Mouse (Mus musculus): Measurements from ENCODE around the gene Fetub. TPM values are rescaled to one million over a fixed set of nuclear protein-coding genes. Genes with fewer than 3 reads are reported as not detected.

Fetub gene
- total and polyA plus RNA-seq, 3 experiments: 0.42 to 15.8 (median 1.0) TPM

- H3K4me2 ChIP-seq (ENCODE audit: insufficient read depth, low read depth, poor library complexity, severe bottlenecking): no peak overlapping the region
- no peak overlapping the region for H3K27ac ChIP-seq (ENCODE audit: insufficient read depth, low read depth)
- no peak overlapping the region for H3K4me3 ChIP-seq (replicated peaks in 1 of 3; ENCODE audit: low read depth in 2 of 3, low read length in 2 of 3, poor library complexity in 1 of 3)
- peaks cover 0 to 21% of the 10 kb centered on the region in 2 experiments; a peak in 2 of 4 replicates for H3K4me1 ChIP-seq (ENCODE audit: control insufficient read depth in 1 of 2, insufficient read depth in 2 of 2)
- H3K79me2 ChIP-seq (replicated peaks; ENCODE audit: control insufficient read depth, extremely low read depth, insufficient read depth, poor library complexity, severe bottlenecking): no peaks in the 10 kb centered on the region
- H3K9me3 ChIP-seq (replicated peaks; ENCODE audit: low read length): no peaks in the 10 kb centered on the region
- H3K27me3 ChIP-seq (replicated peaks): no peaks in the 10 kb centered on the region
- H3K36me3 ChIP-seq (replicated peaks in 1 of 2; ENCODE audit: control insufficient read depth in 1 of 2, insufficient read depth in 1 of 2, low read length in 1 of 2): no peaks in the 10 kb centered on the region
- H3K9ac ChIP-seq (ENCODE audit: insufficient read depth, low read depth): no peak overlapping the region
- no peak for DNase-seq (ENCODE audit: extremely low read depth)
- in situ Hi-C loops (cut with MboI; ENCODE audit: low pct_ligation_motif_present, low pct_unique_long_range_greater_than_20kb, low sequenced_read_pairs): no loop called here
- TF ChIP-seq TCF12 (IDR thresholded peaks at IDR 0.05; ENCODE audit: low read depth, low read length) (no peak), CTCF (conservative IDR thresholded peaks at IDR 0.05 in 1 of 2, IDR thresholded peaks at IDR 0.05 in 1 of 2; ENCODE audit: low read depth in 2 of 2, low read length in 2 of 2) (no peak), RAD21 (IDR thresholded peaks at IDR 0.05; ENCODE audit: low read depth, low read length) (no peak), MEF2A (IDR thresholded peaks at IDR 0.05; ENCODE audit: borderline replicate concordance, low read depth, low read length) (no peak), KAT2A (IDR thresholded peaks at IDR 0.05; ENCODE audit: insufficient replicate concordance, low read length) (no peak), EP300 (IDR thresholded peaks at IDR 0.05; ENCODE audit: low read length) (no peak), MYC (IDR thresholded peaks at IDR 0.05; ENCODE audit: low read depth, low read length) (no peak), ETS1 (conservative IDR thresholded peaks at IDR 0.05; ENCODE audit: low read depth, low read length) (no peak), ZC3H11A (IDR thresholded peaks at IDR 0.05; ENCODE audit: low read depth, low read length) (no peak), POLR2A (IDR thresholded peaks at IDR 0.05; ENCODE audit: low read depth, low read length) (no peak), JUN (IDR thresholded peaks at IDR 0.05; ENCODE audit: insufficient read depth, low read depth, low read length) (no peak)
- dilution Hi-C loops (cut with MboI; ENCODE audit: extremely low pct_ligation_motif_present, extremely low pct_unique_long_range_greater_than_20kb, low sequenced_read_pairs): no loop called here
These were observed 4.3 kb downstream of the Fetub start for GRCm38 (mm10) chr16:22922433-22922832.

GRCm38 (mm10) chr16:22929575-22929974, 11.4 kb downstream of the Fetub start:
- Histone ChIP-seq H3K4me2 (ENCODE audit: insufficient read depth, low read depth, poor library complexity, severe bottlenecking) (no peak overlapping the region), H3K27ac (ENCODE audit: insufficient read depth, low read depth) (no peak overlapping the region), H3K9ac (ENCODE audit: insufficient read depth, low read depth) (no peak overlapping the region), H3K9me3 (replicated peaks; ENCODE audit: low read length) (no peaks in the 10 kb centered on the region), H3K36me3 (replicated peaks in 1 of 2; ENCODE audit: control insufficient read depth in 1 of 2, insufficient read depth in 1 of 2, low read length in 1 of 2) (peaks cover 0 to 4% of the 10 kb centered on the region in 2 experiments), H3K4me1 (ENCODE audit: control insufficient read depth in 1 of 2, insufficient read depth in 2 of 2) (no peaks in the 10 kb centered on the region), H3K79me2 (replicated peaks; ENCODE audit: control insufficient read depth, extremely low read depth, insufficient read depth, poor library complexity, severe bottlenecking) (no peaks in the 10 kb centered on the region), H3K27me3 (replicated peaks) (no peaks in the 10 kb centered on the region), H3K4me3 (replicated peaks in 1 of 3; ENCODE audit: low read depth in 2 of 3, low read length in 2 of 3, poor library complexity in 1 of 3) (no peak overlapping the region)
- dilution Hi-C loops (cut with MboI; ENCODE audit: extremely low pct_ligation_motif_present, extremely low pct_unique_long_range_greater_than_20kb, low sequenced_read_pairs): no loop called here
- TF ChIP-seq BHLHE40 (IDR thresholded peaks at IDR 0.05; ENCODE audit: low read depth, low read length): no peak
- TF ChIP-seq IRF4 (IDR thresholded peaks at IDR 0.05; ENCODE audit: low read depth, low read length): no peak
- in situ Hi-C loops (cut with MboI; ENCODE audit: low pct_ligation_motif_present, low pct_unique_long_range_greater_than_20kb, low sequenced_read_pairs): no loop called here
- no peak for DNase-seq (ENCODE audit: extremely low read depth)

- Histone ChIP-seq H3K36me3 (replicated peaks in 1 of 2; ENCODE audit: control insufficient read depth in 1 of 2, insufficient read depth in 1 of 2, low read length in 1 of 2) (peaks cover 0 to 5% of the 10 kb centered on the region in 2 experiments), H3K4me3 (replicated peaks in 1 of 3; ENCODE audit: low read depth in 2 of 3, low read length in 2 of 3, poor library complexity in 1 of 3) (no peak overlapping the region), H3K27ac (ENCODE audit: insufficient read depth, low read depth) (no peak overlapping the region), H3K4me2 (ENCODE audit: insufficient read depth, low read depth, poor library complexity, severe bottlenecking) (no peak overlapping the region), H3K79me2 (replicated peaks; ENCODE audit: control insufficient read depth, extremely low read depth, insufficient read depth, poor library complexity, severe bottlenecking) (no peaks in the 10 kb centered on the region), H3K27me3 (replicated peaks) (no peaks in the 10 kb centered on the region), H3K9ac (ENCODE audit: insufficient read depth, low read depth) (no peak overlapping the region), H3K9me3 (replicated peaks; ENCODE audit: low read length) (no peaks in the 10 kb centered on the region), H3K4me1 (ENCODE audit: control insufficient read depth in 1 of 2, insufficient read depth in 2 of 2) (no peaks in the 10 kb centered on the region)
- no peak for DNase-seq (ENCODE audit: extremely low read depth)
- no peak for TF ChIP-seq USF2 (conservative IDR thresholded peaks at IDR 0.05; ENCODE audit: low read depth, low read length)
- dilution Hi-C loops (cut with MboI; ENCODE audit: extremely low pct_ligation_motif_present, extremely low pct_unique_long_range_greater_than_20kb, low sequenced_read_pairs): no loop called here
- in situ Hi-C loops (cut with MboI; ENCODE audit: low pct_ligation_motif_present, low pct_unique_long_range_greater_than_20kb, low sequenced_read_pairs): no loop called here
These were observed 13.5 kb downstream of the Fetub start for GRCm38 (mm10) chr16:22931431-22932200.
